Mouse (Mus musculus) G1E (cell line): Measurements from ENCODE around the gene Jpt1.

Experiments used
- CTCF ChIP-seq: IDR thresholded peaks from 2 replicates; pipeline ENCODE4 v1.5.1; 2012; ENCODE audit warnings: low read depth, low read length, inconsistent platforms, mixed read lengths
- GATA1 ChIP-seq: IDR thresholded peaks from 2 replicates; pipeline ENCODE4 v1.6.1; 2012; ENCODE audit warnings: borderline replicate concordance, low read length, inconsistent platforms, mixed read lengths

GRCm38 (mm10) chr11:115452281-115452860 lies 61.8 kb downstream of the Jpt1 start:
- TF ChIP-seq GATA1 = no peak
- no peak for TF ChIP-seq CTCF
